ENCODE assay signal across 17 mouse cellular contexts in genomic region chr14:60806891-60807344, GRCm38 (mm10). TPM values are rescaled to one million over a fixed set of nuclear protein-coding genes. Genes with fewer than 3 reads are reported as not detected.
DNase-seq lines count a peak whose midpoint lies in the region; ATAC-seq and TF ChIP-seq lines count a peak whose summit lies in the region.
"Had no signal": no experiment of that assay in that cellular context is flagged by ENCODE, and none has a peak within 500 bp of the region (broad histone marks: within the 10 kb centered on the region; RNA-seq: fewer than 3 reads in every experiment).

No protein-coding gene starts in this region.

- 63% methylated on average over 11 of the region's 11 CpGs for WGBS in midbrain, embryonic 10.5 days
- 50% methylated on average over 11 of the region's 11 CpGs for WGBS in midbrain, postnatal 0 days
- 18% methylated on average over 11 of the region's 11 CpGs for WGBS in embryonic facial prominence, embryonic 13.5 days

- no peaks in the 10 kb centered on the region for H3K9me3 ChIP-seq in midbrain, embryonic 10.5 days (replicated peaks)
- no peaks in the 10 kb centered on the region for H3K9me3 ChIP-seq in midbrain, postnatal 0 days (ENCODE audit: low read length)
- H3K9me3 ChIP-seq in embryonic facial prominence, embryonic 13.5 days = no peaks in the 10 kb centered on the region
- H3K9me3 ChIP-seq: G1E; heart, embryonic 10.5 days; midbrain, embryonic 12.5 days; neural tube, embryonic 12.5 days had no signal

- DNase-seq in frontal cortex, postnatal 36 days (ENCODE audit: low spot score in 2 of 2) = peak; percentile 17 to 20
- DNase-seq in frontal cortex, postnatal 14 days (ENCODE audit: low spot score in 2 of 2) = no peak
- peak; percentile 26 for DNase-seq in midbrain, embryonic 10.5 days (ENCODE audit: low spot score)
- no peak for DNase-seq in midbrain, postnatal 0 days (ENCODE audit: low spot score)
- DNase-seq in lung, postnatal 10 days = peak; percentile 49
- DNase-seq in thymus, adult 18-20 months = no peak
- DNase-seq in gastrocnemius, postnatal 14 days = no peak
- DNase-seq: retina, postnatal 1 day; thymus, postnatal 25 days had no signal

- H3K4me2 ChIP-seq in midbrain, postnatal 0 days (ENCODE audit: low read depth, low read length, poor library complexity, severe bottlenecking) = no peak overlapping the region
- peak overlapping the region; percentile 40 for H3K4me2 ChIP-seq in embryonic facial prominence, embryonic 13.5 days
- H3K4me2 ChIP-seq: hindbrain, embryonic 14.5 days; midbrain, embryonic 12.5 days; neural tube, embryonic 12.5 days had no signal

- H3K36me3 ChIP-seq in midbrain, embryonic 10.5 days = peaks cover 48% of the 10 kb centered on the region
- peaks cover 15% of the 10 kb centered on the region for H3K36me3 ChIP-seq in midbrain, postnatal 0 days (ENCODE audit: insufficient read depth, low read length)
- peaks cover 27% of the 10 kb centered on the region for H3K36me3 ChIP-seq in embryonic facial prominence, embryonic 13.5 days

- no peak overlapping the region for H3K27ac ChIP-seq in midbrain, embryonic 10.5 days (replicated peaks)
- H3K27ac ChIP-seq in midbrain, postnatal 0 days (ENCODE audit: low read depth, low read length) = no peak overlapping the region; the same call in 1 of the 2 replicates
- peak overlapping the region; percentile 85 for H3K27ac ChIP-seq in embryonic facial prominence, embryonic 13.5 days
- H3K27ac ChIP-seq: heart, embryonic 10.5 days; hindbrain, embryonic 14.5 days; kidney, postnatal 0 days; midbrain, embryonic 12.5 days; neural tube, embryonic 12.5 days had no signal

- H3K4me3 ChIP-seq in midbrain, embryonic 10.5 days = no peak overlapping the region
- no peak overlapping the region for H3K4me3 ChIP-seq in midbrain, postnatal 0 days (ENCODE audit: low read depth, low read length)
- H3K4me3 ChIP-seq in embryonic facial prominence, embryonic 13.5 days = no peak overlapping the region
- H3K4me3 ChIP-seq: heart, embryonic 10.5 days; midbrain, embryonic 12.5 days; neural tube, embryonic 12.5 days had no signal

- no peak for ATAC-seq in midbrain, postnatal 0 days (ENCODE audit: low FRiP score)
- ATAC-seq in embryonic facial prominence, embryonic 13.5 days (ENCODE audit: insufficient number of reproducible peaks, insufficient read depth, low FRiP score, low TSS enrichment, low read depth) = peak; percentile 71; the same call in 1 of the 2 replicates

- H3K4me1 ChIP-seq in midbrain, embryonic 10.5 days = peaks cover 13% of the 10 kb centered on the region
- no peaks in the 10 kb centered on the region for H3K4me1 ChIP-seq in midbrain, postnatal 0 days (ENCODE audit: insufficient read depth, low read length)
- peaks cover 31% of the 10 kb centered on the region for H3K4me1 ChIP-seq in embryonic facial prominence, embryonic 13.5 days
- H3K4me1 ChIP-seq: midbrain, embryonic 12.5 days; neural tube, embryonic 12.5 days had no signal

- no peak for TF ChIP-seq CTCF in midbrain, postnatal 0 days (IDR thresholded peaks at IDR 0.05)

- intact Hi-C loops in gastrocnemius, postnatal 14 days (cut with DNase I; ENCODE audit: low total_unique reads) = loop anchor here (10.0 kb wide), 1 partner anchor 178 kb away; no protein-coding TSS in a partner anchor

- no peak overlapping the region for H3K9ac ChIP-seq in midbrain, postnatal 0 days (replicated peaks; ENCODE audit: low read length, poor library complexity, severe bottlenecking)
- no peak overlapping the region for H3K9ac ChIP-seq in embryonic facial prominence, embryonic 13.5 days
- H3K9ac ChIP-seq: hindbrain, embryonic 14.5 days; midbrain, embryonic 12.5 days; neural tube, embryonic 12.5 days had no signal

- no peaks in the 10 kb centered on the region for H3K27me3 ChIP-seq in midbrain, embryonic 10.5 days (ENCODE audit: low read depth, poor library complexity, severe bottlenecking)
- H3K27me3 ChIP-seq in midbrain, postnatal 0 days (ENCODE audit: insufficient read depth, low read length) = no peaks in the 10 kb centered on the region
- no peaks in the 10 kb centered on the region for H3K27me3 ChIP-seq in embryonic facial prominence, embryonic 13.5 days
- H3K27me3 ChIP-seq: midbrain, embryonic 12.5 days; neural tube, embryonic 12.5 days had no signal

RNA-seq across cellular contexts. Expression of gene Mipep, which starts 22.5 kb away (rescaled TPM):
- 21.9 and 25.4 TPM in 2 replicates for polyA plus RNA-seq in midbrain, embryonic 10.5 days (2016; fragmentation: Nextera tagmentation; extraction: Ambion mirVana)
- 23.6 and 32.1 TPM in 2 replicates for total RNA-seq in midbrain, postnatal 0 days (2014; rRNA removed)
- 16.7 and 17.1 TPM in 2 replicates for polyA plus RNA-seq in midbrain, postnatal 0 days (2015; fragmentation: Nextera tagmentation; extraction: Ambion mirVana)
- polyA plus RNA-seq in embryonic facial prominence, embryonic 13.5 days (2015; fragmentation: Nextera tagmentation; extraction: Ambion mirVana) = 20.5 and 24.4 TPM in 2 replicates
- 10 to 100 TPM; 26.2 to 28.4 TPM for total RNA-seq in gastrocnemius, postnatal 14 days (2021)

RNA-seq across cellular contexts. Expression of gene C1qtnf9, which starts 39.0 kb away (rescaled TPM):
- polyA plus RNA-seq in midbrain, embryonic 10.5 days (2016; fragmentation: Nextera tagmentation; extraction: Ambion mirVana) = 0.06 and 0.09 TPM in 2 replicates
- 0.11 and 0.28 TPM in 2 replicates for total RNA-seq in midbrain, postnatal 0 days (2014; rRNA removed)
- 0.10 TPM in 1 of 2 replicates, not detected in the other for polyA plus RNA-seq in midbrain, postnatal 0 days (2015; fragmentation: Nextera tagmentation; extraction: Ambion mirVana)
- 0.80 and 1.0 TPM in 2 replicates for polyA plus RNA-seq in embryonic facial prominence, embryonic 13.5 days (2015; fragmentation: Nextera tagmentation; extraction: Ambion mirVana)
- total RNA-seq in gastrocnemius, postnatal 14 days (2021) = 10 to 100 TPM; 32.0 to 41.9 TPM
- total RNA-seq: common myeloid progenitor, adult 5-6 weeks had no signal
- polyA plus RNA-seq: G1E; hindbrain, embryonic 14.5 days had no signal

Comparison
In these comparisons a context has a peak if more than half of its experiments do, and no peak if none do; other contexts are left out.
1. DNase-seq: peak in frontal cortex, postnatal 36 days (2 of 2), midbrain, embryonic 10.5 days (single experiment) and lung, postnatal 10 days (single experiment); none in frontal cortex, postnatal 14 days (0 of 2), midbrain, postnatal 0 days (single experiment), thymus, adult 18-20 months (0 of 2) and gastrocnemius, postnatal 14 days (single experiment).